Mouse (Mus musculus) embryonic fibroblast, embryonic 13.5 days (primary cell): Measurements from ENCODE around the gene Cdadc1.

Source experiments
- CTCF ChIP-seq: IDR thresholded peaks from 2 replicates; pipeline ENCODE4 v1.5.1; 2011; ENCODE audit warnings: mild to moderate bottlenecking, control low read depth, low read length, moderate library complexity, borderline replicate concordance; ENCODE audit not compliant: insufficient read depth
- POLR2A ChIP-seq: IDR thresholded peaks from 2 replicates; pipeline ENCODE4 v1.6.1; 2011; ENCODE audit warnings: low read depth, mild to moderate bottlenecking, control low read depth, low read length, moderate library complexity

- no peak for TF ChIP-seq POLR2A
- TF ChIP-seq CTCF = no peak
Observed at GRCm38 (mm10) chr14:59626711-59627110, 29.0 kb upstream of the Cdadc1 start.
